Mouse (Mus musculus) ES-E14 (cell line): ENCODE data around the gene Parl. TPM values are rescaled to one million over a fixed set of nuclear protein-coding genes. Genes with fewer than 3 reads are reported as not detected.

Experiments used
- DNase-seq: peaks from one replicate; pipeline ENCODE4 v3.0.0-alpha.2; 2013; ENCODE audit warnings: low read depth, low spot score
- H3K27ac ChIP-seq: 2 replicates; pipeline ENCODE4 v1.5.1; 2012; ENCODE audit warnings: low read depth, mild to moderate bottlenecking, low read length, moderate library complexity, mixed read lengths; ENCODE audit not compliant: poor library complexity, insufficient read depth, severe bottlenecking
- H3K36me3 ChIP-seq: 2 replicates; pipeline ENCODE4 v1.6.1; 2012; ENCODE audit warnings: mild to moderate bottlenecking, low read length, moderate library complexity, mixed read lengths; ENCODE audit not compliant: control insufficient read depth, poor library complexity, insufficient read depth, severe bottlenecking
- H3K4me1 ChIP-seq, 2 experiments: fragments of 150-350 bp in 1 of 2; sonication (generic) in 1 of 2; 2 replicates each; pipeline ENCODE4 v1.6.1; 2012; ENCODE audit warnings: low read length in 2 of 2, mild to moderate bottlenecking in 1 of 2, mixed read lengths in 1 of 2; ENCODE audit not compliant: control insufficient read depth in 2 of 2, insufficient read depth in 2 of 2, poor library complexity in 1 of 2
- H3K4me3 ChIP-seq, 2 experiments: fragments of 150-350 bp in 1 of 2; sonication (generic) in 1 of 2; 2 replicates each; pipeline ENCODE4 v1.5.1; 2012; ENCODE audit warnings: low read length in 2 of 2, low read depth in 1 of 2, mild to moderate bottlenecking in 1 of 2, mixed read lengths in 1 of 2; ENCODE audit not compliant: insufficient read depth in 1 of 2, poor library complexity in 1 of 2, severe bottlenecking in 1 of 2
- H3K9ac ChIP-seq: 2 replicates; pipeline ENCODE4 v1.6.1; 2012; ENCODE audit warnings: low read depth, mild to moderate bottlenecking, low read length, mixed read lengths; ENCODE audit not compliant: poor library complexity, insufficient read depth, severe bottlenecking
- H3K9me3 ChIP-seq: fragments of 150-350 bp; sonication (generic); 2 replicates; pipeline ENCODE4 v1.6.1; 2012; ENCODE audit warnings: low read depth, mild to moderate bottlenecking, low read length; ENCODE audit not compliant: control insufficient read depth, insufficient read depth
- CHD2 ChIP-seq: IDR thresholded peaks from 2 replicates; pipeline ENCODE4 v1.6.1; 2014; ENCODE audit warnings: mild to moderate bottlenecking, low read depth, low read length, inconsistent platforms
- HCFC1 ChIP-seq: IDR thresholded peaks from 2 replicates; pipeline ENCODE4 v1.6.1; 2012; ENCODE audit warnings: low read length, inconsistent platforms, borderline replicate concordance; ENCODE audit not compliant: insufficient read depth
- MAFK ChIP-seq: IDR thresholded peaks from 2 replicates; pipeline ENCODE4 v1.6.1; 2014; ENCODE audit warnings: mild to moderate bottlenecking, low read depth, low read length, inconsistent platforms; ENCODE audit not compliant: insufficient read depth
- ZC3H11A ChIP-seq: IDR thresholded peaks from 2 replicates; pipeline ENCODE4 v1.6.1; 2012; ENCODE audit warnings: low read depth, mild to moderate bottlenecking, inconsistent platforms, low read length, borderline replicate concordance
- ZNF384 ChIP-seq: IDR thresholded peaks from 2 replicates; pipeline ENCODE4 v1.6.1; 2012; ENCODE audit warnings: low read depth, low read length, inconsistent platforms
- in situ Hi-C, 2 experiments: fragments of 600-800 bp; cut with MboI; formaldehyde crosslinking; loops; one replicate each; pipeline ENCODE4 v1.15.1; 2025; ENCODE audit warnings: low sequenced_read_pairs in 2 of 2, inconsistent platforms in 1 of 2; ENCODE audit not compliant: unreplicated experiment in 2 of 2
- total RNA-seq: library from RNA; depleted of rRNA; stranded (reverse); fragments of 300-350 nt; gene quantifications from 2 replicates; pipeline ENCODE4 v1.2.3, GENCODE M21; 2012; rRNA removed

Gene Parl
- 118 and 120 TPM in 2 replicates for total RNA-seq

DNA sequence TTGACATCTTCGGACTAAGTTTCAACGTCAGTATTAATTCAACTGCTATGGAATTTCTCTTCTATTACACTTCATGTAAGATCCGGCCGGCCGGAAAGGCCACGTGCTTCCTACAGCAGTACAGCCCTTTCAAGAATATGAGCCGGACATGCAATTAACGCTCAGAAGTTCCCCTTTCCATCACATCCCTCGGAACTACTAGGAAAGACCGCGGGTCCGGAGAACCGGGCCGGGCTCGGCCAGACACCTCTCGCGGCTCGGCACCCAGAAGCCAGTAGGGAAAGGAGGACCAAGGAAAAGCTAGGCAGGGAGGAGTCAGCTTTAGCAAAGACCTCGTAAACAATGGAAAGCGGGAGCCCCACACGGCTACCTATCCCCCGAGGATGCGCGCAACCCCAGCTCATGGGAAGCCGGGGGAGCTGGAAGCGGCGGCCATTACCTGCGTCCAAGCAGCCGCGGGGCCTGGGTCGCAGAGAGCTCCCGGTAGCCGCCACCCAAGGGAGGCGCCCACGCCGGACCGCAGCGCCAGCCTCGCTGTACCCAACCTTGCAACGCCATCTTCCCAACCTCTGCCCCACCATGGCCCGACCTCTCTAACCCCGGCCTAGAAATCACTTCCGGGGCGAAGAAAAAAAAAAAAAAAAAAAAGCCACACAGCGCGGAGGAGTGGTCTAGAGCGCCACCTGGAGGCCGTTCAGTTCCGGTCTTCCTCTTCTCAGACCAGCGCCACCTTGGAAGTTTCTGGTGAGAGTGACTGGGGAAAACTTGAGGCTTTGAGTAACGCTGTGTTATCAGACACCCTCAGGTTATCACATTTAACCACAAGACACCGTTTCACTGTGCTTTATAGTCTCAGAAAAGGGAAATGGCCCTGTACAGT lies at the start of gene Parl:
Gene Parl, minus strand, starts transcription at position 618 of the 880 bp plus-strand sequence.
- peak; percentile 100 for TF ChIP-seq ZNF384
- peak; percentile 79 for TF ChIP-seq HCFC1
- TF ChIP-seq MAFK = peak; percentile 75
- peak; percentile 76 for TF ChIP-seq ZC3H11A
- peak; percentile 82 for TF ChIP-seq CHD2
- peak within 1 kb of the TSS; percentile 79 for H3K27ac ChIP-seq
- peak within 1 kb of the TSS; percentile 94 for H3K9ac ChIP-seq
- DNase-seq = peak; percentile 94
- peaks cover 6% of the 10 kb centered on the region in 2 experiments; a peak in 3 of 4 replicates for H3K4me1 ChIP-seq
- peaks cover 3% of the 10 kb centered on the region for H3K36me3 ChIP-seq
- in situ Hi-C loops = no loop called here
- H3K4me3 ChIP-seq = peak within 1 kb of the TSS; percentile 92 to 98
- no peaks in the 10 kb centered on the region for H3K9me3 ChIP-seq

DNA sequence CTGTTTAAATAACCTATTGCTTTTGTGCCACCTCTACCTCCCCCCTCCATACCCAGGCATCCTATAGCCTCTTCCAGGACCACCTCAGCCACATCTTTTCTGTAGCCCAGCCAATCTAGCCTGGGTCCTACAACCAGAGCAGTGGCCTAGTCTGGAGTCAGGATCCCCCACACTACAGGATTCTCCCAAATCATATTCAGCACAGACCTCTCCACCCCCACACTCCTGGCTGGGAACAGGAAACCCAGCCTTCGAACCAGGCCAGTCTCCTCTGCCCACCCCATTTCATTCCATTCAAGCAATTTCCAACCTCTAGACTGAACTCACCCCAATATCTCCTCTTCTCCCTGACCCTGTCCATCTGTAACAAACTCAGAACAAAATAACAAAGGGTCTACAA lies 43.3 kb upstream of the Parl start:
- no peaks in the 10 kb centered on the region for H3K4me1 ChIP-seq
- no peaks in the 10 kb centered on the region for H3K9me3 ChIP-seq
- no peak overlapping the region for H3K9ac ChIP-seq
- TF ChIP-seq MAFK = no peak
- TF ChIP-seq CHD2 = no peak
- no peak for TF ChIP-seq HCFC1
- TF ChIP-seq ZNF384 = no peak
- H3K27ac ChIP-seq = no peak overlapping the region
- no peak overlapping the region for H3K4me3 ChIP-seq
- in situ Hi-C loops = no loop called here
- H3K36me3 ChIP-seq = peaks cover 7% of the 10 kb centered on the region; the same call in 1 of the 2 replicates
- no peak for DNase-seq

DNA sequence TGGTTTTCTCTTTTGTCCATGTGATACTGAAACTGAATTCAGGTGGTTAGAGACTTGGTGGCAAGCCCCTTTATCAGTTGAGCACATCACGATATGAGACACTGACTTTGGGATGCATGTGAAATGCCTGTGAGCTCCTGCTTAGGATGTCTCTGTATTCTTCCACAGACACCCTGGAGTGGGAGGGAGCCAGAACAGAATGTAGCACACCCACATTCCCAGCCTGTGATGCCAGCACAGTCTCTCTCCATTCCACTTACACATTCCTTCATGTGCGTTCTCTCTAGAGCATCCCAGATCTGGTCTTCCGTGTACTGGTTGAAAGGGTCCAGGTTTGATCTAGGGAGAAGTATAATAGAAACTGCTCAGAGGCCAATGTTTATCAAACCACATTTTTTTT lies 36.4 kb upstream of the Parl start:
- H3K27ac ChIP-seq = no peak overlapping the region
- peaks cover 17% of the 10 kb centered on the region for H3K36me3 ChIP-seq
- no peak overlapping the region for H3K9ac ChIP-seq
- H3K4me3 ChIP-seq = no peak overlapping the region
- no peak for DNase-seq
- H3K9me3 ChIP-seq = no peaks in the 10 kb centered on the region
- no peak for TF ChIP-seq HCFC1
- TF ChIP-seq CHD2 = no peak
- TF ChIP-seq ZC3H11A = no peak
- in situ Hi-C loops = no loop called here
- no peaks in the 10 kb centered on the region for H3K4me1 ChIP-seq

DNA sequence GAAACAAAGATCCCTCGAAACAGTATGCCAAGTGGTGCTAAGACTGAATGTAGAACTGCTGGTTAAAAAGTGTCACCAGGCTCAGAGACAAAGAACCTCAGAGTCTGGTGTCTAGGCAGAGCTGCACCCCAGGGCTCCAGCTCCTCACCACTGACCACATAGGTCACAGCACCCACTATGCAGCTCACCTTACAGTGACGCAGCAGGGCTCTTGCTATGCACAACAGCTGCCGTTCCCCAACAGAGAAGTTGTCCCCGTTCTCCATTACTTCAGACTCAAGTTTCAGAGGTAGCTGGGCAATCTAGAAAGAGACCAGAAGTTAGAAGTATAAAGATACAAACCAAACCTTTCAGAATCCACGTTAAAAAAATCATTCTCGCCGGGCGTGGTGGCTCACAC lies 32.7 kb upstream of the Parl start:
- Histone ChIP-seq H3K27ac (no peak overlapping the region), H3K36me3 (peaks cover 34% of the 10 kb centered on the region), H3K9ac (no peak overlapping the region), H3K9me3 (no peaks in the 10 kb centered on the region), H3K4me3 (no peak overlapping the region), H3K4me1 (no peaks in the 10 kb centered on the region)
- in situ Hi-C loops = no loop called here
- TF ChIP-seq ZNF384 (no peak), CHD2 (no peak), MAFK (no peak)
- no peak for DNase-seq
